Mouse (Mus musculus): ENCODE results near the gene Kbtbd7.
A peak's percentile ranks its signal among the peaks of the same experiment; 100 is the strongest.
"Not testable (repeated sequence)": the region's sequence is repeated elsewhere in the genome, so short reads cannot be mapped to it uniquely, and the experiment has no call there.

The Kbtbd7 gene

GRCm38 (mm10) chr14:79451681-79452590 lies 25.6 kb downstream of the Kbtbd7 start, which contains the start of gene Kbtbd6:
Gene Kbtbd6 (plus strand): TSS chr14:79451835.
- peak; percentile 61 for DNase-seq (ENCODE audit: low read depth, low spot score)

DNA sequence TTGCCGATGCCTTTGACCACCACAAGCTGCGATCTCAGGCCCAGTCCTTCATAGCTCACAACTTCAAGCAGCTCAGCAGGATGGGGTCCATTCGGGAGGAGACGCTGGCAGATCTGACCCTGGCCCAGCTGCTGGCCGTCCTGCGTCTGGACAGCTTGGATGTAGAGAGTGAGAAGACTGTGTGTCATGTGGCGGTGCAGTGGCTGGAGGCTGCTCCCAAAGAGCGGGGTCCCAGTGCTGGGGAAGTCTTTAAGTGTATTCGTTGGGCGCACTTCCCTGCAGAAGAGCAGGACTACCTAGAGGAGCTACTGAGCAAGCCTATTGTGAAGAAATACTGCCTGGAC lies 26.3 kb downstream of the Kbtbd7 start:
- not testable (repeated sequence) for DNase-seq (ENCODE audit: low read depth, low spot score)

- DNase-seq (ENCODE audit: low read depth, low spot score), result no peak
Observed at GRCm38 (mm10) chr14:79460401-79460800, 34.1 kb downstream of the Kbtbd7 start.

DNA sequence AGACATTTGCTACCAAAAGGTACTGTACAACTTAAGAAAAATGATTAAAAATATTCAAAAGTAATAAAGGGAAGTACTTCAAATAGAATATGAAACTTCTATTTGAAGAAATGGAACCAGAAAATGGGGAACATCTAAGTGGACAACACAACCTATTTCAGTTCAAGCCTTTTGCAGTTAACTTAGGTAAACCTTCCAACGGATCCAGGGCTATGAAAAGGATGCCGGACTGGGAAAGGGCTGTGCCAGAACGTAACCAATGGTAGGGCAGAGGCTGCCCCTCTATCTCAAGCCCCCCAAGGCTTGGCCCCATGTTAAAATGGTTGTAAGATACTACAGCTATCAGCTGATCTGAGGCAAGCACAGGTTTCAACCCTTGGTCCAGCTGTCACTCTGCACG lies 34.7 kb downstream of the Kbtbd7 start:
- no peak for DNase-seq (ENCODE audit: low read depth, low spot score)

DNA sequence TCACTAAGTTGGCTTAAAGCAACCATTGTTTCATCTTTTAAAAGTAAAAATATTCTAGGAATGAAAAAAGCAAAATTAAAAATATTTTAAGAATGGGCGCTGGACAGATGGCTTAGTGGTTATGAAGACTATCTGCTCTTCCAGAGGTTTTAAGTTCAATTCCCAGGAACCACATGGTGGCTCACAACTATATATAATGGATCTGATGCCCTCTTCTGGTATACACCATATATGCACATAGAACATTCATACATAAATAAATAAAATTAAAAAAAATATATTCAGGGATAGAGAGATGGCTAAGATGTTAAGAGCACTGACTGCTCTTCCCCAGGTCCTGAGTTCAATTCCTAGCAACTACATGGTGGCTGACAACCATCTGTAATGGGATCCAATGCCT lies 39.3 kb downstream of the Kbtbd7 start:
- no peak for DNase-seq (ENCODE audit: low read depth, low spot score)

GRCm38 (mm10) chr14:79467621-79468020 lies 41.3 kb downstream of the Kbtbd7 start:
- no peak for DNase-seq (ENCODE audit: low read depth, low spot score)

DNA sequence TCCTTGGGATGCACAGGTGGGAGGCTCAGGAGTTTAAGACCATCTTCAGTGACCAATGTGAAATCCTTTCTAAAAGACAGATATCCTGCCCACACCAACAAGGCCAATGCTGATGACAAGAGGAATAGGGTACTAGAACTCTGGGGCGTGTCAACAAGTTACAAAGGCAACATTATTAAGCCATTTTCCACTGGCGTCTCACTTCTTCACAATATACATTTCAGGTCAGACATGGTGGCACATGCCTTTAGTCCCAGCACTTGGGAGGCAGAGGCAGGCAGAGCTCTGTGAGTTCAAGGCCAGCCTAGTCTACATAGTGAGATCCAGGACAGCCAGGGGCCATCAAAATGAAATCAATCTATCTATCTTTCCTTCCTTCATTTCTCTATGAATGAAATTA lies 47.1 kb downstream of the Kbtbd7 start:
- DNase-seq (ENCODE audit: low read depth, low spot score), result no peak

Data from skeletal muscle tissue, adult 2 months (tissue).